Mouse (Mus musculus): ENCODE data around the gene Gm28047.
A peak's percentile ranks its signal among the peaks of the same experiment; 100 is the strongest.
"Not testable (repeated sequence)": the region's sequence is repeated elsewhere in the genome, so short reads cannot be mapped to it uniquely, and the experiment has no call there.

Gene Gm28047

DNA sequence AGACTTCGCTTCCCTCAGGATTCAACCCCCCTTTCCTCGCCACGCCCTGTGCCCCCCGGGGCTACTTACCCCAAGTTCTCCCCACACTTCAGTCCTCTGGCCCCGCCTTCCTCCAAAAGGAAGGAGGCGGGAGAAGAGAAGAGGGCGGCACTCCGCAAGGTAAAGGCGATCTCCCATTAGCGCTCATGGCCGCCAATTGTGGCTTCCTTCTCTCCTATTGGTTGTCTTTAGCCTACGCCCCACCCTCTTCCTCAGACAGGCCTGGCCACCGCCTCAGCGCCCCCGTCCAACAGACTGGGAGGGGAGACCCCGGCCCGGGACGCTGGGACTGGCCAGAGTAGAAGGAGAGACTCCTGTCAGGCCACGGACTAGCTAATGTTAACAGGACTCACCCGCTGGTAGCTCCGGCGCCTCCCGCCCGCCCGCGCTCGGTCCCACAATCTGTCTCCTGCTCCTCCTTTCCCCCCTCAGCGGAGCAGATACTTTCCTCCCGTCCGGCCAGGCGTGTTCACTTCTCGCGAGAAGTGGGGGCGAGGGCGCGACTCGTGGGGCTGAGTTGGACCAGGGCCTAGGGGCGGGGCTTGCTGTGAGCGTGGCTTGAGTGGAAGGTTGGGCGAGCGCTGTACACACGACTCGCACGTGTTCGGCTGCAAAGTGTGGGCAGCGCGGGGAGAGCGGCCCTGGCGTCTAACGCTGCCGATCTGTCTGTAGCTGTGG is at the start of gene Gm28047, which contains the start of gene Atf7:
Gene Gm28047 (minus strand): TSS at position 98 of the 717 bp plus-strand sequence.
Gene Atf7 (minus strand): TSS at position 495 of the 717 bp plus-strand sequence.
- peak; percentile 99 for DNase-seq

DNA sequence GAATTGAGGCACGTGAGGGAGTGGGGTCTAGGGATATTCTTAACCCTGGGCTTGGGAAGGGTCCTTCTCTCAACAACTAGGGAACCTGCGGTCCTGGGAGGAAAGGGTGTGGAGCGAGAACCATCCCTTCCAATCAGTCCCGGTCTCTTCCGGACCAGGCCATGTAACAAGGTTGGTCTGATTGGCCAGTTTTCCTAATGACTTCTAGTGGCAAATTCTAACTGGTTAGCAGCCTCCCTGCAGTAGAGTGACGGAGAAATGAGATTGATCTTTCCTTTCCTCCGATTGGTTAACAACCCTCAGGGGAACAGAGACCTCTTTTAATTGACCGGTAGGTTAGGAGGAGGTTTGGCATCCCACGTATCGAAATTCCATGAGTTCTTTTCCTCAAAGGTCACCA is 48.7 kb upstream of the Gm28047 start:
- peak; percentile 75 for DNase-seq

DNA sequence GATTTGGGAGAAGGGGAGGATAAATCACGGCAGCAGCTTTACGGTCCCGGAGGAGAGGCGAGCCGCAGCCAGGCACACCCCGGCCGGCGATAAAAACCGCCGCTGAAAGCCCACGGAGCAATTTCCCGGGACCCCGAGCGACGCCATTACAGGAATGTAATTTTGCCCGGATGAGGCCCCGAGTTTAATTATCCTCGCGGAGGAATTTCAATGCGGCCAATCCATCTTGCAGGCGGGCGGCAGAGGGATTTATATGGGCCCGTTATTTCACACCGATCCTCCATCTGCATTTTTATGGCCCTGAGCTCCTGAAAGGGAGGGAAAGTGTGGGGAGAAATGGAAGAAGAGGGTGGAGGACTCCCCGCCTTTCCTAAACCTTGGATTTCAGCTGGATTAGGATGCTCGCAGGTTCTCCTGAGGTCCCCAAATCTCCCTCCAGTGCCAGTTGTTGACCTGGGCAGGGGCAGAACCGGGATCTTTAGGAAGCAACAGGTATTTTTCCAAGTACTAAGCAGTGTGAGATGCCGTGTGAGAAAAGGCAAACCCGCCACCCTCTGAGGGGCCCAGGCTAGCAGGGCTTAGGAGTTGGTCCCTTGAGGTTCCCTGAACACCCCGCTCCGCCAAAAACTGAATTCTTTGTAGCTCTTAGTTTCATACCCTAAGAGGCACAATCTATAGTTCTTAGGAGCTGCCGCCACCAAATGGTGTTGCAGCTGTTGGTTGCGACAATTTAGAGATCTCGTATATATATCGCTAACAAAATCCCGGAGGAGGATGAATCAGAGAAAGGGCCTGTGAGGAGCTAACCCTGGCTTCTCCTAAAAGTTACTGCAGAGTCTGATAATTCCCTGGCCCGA is 47.6 kb upstream of the Gm28047 start, which contains the start of gene Atp5g2:
Gene Atp5g2 (minus strand): TSS at position 138 of the 857 bp plus-strand sequence.
- DNase-seq: peak; percentile 51

DNA sequence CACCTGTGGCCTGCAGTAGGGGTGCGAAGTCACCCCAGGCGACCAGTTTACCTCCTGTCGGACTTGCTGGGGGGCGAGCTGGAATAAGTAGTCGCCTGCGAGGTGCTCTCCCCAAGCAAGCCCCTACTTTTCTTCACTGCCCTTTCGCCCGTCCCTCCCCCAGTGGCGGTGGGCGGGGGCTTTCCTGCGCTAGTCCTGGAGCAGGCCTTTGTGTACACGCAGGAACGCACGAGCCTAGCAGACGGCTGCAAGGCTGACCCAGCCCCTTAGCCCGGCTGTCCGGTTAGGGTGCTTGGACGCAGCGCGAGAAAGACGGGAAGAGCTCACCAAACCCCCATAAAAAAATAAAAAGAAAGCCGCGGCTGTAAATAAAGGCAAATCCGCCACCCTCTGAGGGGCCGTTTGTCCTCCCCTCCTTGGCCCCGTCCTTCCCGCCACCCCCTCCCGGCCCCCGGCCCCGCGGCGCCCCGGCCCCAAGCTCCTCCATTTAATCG is 46.9 kb upstream of the Gm28047 start:
- DNase-seq: peak; percentile 87

DNA sequence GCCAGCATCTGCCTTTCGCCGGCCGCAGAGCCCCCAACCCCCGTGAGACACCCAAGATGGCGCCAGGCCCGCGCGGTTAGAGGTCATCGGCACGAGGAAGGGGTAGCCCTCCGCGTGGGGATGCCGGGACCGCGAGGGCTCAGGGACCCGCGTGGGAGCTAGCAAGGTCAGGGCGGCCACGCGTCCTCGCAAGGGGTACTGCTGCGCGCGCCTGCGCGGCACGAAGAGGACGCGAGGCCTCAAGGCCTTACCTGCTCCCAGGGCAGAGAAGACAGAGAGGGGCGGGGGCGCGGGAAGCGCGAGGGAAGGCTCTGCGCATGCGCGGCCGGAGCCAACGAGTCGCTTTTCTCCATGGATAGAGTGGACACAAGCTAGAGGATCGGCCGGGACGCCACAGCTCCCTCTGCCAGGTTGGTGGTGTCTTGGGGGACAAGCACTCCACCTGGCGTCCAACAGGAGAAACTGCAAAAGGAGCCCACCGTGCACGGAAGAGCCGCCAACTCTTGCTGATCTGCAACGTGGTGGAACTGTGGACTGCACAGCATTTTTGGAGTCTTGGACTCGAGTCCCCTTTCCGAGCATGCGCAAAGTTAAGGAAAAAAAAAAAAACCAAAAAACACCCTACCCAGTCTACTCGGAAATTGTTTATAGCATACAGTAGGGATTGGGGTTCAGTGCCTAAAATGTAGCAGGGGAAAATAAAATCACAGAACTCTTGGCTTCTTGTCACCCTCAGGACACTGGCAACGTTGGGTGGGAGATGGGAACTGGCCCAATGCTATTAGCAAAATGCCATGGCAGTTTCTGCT is 46.1 kb upstream of the Gm28047 start:
- DNase-seq: peak; percentile 98

DNA sequence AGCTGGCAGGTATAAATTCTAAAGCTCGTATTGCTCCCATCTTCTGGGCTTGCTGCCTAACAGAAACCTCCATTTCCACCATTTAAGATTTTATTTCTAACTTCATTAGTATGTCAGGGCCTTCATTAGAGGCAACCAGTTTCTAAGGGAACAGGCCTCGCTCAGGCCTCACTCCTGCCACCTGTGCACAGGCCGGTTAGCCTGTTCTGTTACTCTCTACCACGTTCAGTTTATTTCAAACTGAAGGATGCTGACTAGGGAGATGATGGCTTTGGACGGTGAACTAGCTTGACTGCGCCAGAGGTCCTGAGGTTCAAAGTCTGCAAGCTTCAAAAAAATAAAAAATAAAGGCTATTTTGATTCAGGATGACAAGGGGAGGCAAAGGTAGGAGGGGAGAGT is 45.4 kb upstream of the Gm28047 start:
- peak; percentile 71 for DNase-seq

DNA sequence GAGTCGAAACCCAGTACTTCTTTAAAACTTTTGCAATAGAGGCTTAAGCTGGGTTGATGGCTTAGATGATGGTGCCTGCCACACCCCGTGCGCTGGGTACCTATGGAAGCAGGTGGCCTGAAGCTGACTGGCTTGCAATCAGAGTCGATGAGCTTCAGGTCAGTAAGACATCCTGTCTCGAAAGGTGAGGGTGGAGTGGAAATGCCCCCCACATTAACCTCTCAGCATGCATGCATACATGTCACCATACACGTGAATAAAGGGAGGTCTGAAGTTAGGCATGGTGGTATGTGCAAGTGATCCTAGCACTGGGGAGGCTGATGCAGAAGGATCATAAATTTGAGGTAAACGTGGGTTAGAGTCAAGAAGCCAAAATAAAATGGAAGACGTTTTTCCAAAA is 44.7 kb upstream of the Gm28047 start:
- DNase-seq: no peak

DNA sequence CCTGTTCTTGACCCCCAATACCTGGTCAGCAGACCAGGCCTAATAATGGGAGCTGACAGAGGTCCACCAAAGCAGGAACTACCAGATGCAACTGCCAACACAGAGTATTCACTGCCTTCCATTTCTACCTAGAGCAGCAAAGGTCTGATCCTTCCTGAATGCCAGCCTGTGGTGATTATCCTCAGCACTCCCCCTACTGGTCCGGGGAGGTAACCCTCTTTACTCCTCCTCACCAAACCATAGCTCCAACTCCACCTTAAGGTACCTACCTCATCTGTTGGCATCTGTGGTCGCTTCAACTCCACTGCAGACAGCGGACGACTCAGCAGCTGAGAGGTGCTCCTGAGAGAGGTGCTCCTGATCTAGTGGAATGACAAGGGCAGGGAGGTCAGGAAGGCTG is 40.6 kb upstream of the Gm28047 start:
- peak; percentile 69 for DNase-seq

DNA sequence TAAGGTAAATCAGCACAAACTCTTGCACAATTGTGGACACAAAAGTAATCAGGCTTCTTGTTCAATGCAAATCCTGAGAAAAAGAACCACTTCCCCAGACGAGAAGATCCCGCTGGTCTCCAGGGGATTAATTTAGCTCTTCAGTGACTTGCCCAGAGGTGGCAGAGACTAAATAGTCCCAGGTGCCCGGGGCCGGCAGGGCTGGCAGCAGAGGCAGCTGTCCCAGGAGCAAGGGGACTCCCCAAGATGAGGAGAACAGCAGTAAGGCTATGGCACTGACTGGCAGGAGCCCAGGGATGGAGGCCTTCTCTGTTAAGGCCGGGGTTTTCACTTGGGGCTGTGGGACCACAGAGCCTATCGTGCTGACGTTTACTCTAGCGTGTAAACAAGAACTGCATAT is 39.0 kb upstream of the Gm28047 start:
- DNase-seq: no peak

DNA sequence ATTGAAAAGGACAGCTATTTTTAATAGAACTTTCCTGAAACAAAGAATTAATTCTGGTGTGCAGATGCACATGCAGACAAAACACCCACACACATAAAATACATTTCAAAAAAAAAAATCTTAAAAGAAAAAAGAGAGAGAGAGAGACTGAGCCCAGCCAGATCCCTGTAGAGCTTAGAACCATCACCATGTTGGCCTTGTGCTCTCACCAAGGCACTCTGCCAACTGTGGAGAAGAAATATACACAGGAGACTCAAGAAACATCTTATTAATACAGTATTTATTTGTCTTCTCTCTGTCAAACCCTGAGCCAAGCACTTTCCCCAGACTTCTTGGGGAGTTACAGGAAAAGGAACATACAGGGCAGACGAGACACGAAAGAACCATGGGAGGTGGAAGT is 37.7 kb upstream of the Gm28047 start:
- DNase-seq: not testable (repeated sequence)

DNA sequence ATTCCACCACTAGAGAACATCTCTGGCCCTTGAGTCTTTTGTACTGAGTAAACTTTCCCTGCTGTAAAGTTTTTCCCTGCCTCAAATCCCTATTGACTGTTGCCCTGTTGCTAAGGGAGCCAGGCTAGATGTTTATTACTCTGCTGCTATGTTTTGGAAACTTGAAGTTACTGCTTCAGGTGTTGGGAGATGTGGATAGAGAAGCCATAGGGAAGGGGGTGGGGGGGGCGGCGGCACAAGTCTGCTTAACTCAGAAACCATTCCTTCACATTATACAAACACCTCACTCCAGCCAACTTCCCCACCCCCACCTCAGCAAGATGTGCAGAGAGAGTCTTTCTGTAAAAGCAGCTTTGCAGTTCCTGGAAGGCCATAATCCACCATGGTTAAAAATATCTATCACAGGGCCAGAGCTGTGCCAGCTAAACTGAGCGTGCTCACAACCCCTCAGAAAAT is 33.1 kb upstream of the Gm28047 start:
- DNase-seq: no peak

DNA sequence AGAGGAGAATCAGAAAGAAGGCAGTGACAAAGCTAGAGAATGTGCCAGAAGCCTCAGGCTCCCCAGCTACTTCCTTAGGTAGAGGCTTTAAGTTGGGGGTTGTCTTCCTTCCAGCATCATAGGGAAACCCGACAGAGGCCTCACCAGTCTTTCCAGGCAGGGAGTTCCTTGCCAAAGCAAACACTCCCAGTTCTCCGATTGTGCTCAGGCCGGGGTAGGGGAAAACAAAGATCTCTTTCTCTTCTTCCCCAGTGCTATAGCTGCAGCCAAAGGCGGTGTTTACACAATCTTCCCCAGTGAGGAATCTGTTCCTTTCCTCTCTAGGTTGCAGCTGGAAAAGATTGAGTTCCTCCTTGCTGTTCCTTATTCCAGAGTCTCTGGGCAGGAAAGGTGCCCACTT is 31.8 kb upstream of the Gm28047 start:
- no peak for DNase-seq

DNA sequence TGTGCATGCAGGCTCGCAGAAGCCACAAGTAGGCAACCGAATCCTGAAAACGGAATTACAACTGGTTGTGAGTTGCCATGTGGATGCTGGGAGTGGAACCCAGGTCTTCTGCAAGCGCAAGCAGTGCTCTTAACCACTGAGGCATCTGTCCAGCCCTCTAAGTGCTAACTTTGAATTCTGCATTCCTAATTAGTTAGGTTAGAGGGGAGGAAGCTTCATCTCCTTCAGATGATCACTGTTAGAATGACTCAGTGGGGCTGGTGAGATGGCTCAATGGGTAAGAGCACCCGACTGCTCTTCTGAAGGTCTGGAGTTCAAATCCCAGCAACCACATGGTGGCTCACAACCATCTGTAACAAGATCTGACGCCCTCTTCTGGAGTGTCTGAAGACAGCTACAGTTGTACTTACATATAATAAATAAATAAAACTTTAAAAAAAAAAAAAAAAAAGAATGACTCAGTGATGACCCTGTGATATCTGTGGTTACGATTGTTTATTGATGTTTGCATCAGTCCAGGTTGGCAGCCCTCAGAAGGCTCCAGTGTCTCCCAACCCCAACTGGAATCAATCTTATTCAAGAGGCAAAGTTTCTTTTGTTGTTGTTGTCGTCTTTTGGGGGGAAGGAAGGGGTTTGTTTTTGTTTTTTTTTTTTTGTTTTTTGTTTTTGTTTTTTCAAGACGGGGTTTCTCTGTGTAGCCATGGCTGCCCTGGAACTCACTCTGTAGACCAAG is 27.2 kb upstream of the Gm28047 start:
- not testable (repeated sequence) for DNase-seq

DNA sequence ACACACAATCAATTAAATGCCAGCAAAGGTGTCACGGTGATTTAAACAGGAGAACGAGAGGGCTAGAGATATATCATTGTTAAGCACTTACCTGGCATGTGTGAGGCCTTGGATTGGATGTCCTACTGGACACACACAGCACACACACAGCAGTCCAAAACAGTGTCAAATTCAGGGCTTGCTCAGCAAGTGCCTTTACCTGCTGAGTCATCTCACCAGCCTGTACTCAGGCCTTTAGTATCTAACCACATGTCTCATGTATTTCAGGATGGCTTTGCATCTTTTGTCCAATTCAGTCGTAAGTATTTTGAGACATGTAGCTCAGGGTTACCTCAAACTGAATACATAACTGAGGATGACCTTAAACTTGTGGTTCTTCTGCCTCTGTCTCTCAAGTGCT is 26.2 kb upstream of the Gm28047 start:
- DNase-seq: no peak

DNA sequence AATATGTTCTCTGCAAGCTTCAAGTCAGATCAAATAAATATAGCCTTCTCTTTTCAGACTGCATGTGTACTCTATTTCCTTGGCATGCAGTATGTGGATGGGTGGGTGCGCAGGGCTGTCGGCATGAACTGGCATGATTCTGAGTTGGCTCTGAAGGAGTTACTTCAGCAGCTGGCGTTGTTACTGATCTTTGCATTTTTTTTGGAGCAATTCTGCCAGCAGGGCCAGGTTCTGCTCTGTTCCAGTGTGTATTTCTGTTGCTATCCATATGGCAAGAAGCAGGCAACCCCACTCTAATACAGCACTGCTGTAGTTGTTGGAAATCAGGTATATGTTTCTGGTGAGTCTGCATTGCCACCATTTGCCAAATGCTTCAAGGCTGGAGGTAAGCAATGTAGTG is 10.9 kb upstream of the Gm28047 start:
- no peak for DNase-seq

DNA sequence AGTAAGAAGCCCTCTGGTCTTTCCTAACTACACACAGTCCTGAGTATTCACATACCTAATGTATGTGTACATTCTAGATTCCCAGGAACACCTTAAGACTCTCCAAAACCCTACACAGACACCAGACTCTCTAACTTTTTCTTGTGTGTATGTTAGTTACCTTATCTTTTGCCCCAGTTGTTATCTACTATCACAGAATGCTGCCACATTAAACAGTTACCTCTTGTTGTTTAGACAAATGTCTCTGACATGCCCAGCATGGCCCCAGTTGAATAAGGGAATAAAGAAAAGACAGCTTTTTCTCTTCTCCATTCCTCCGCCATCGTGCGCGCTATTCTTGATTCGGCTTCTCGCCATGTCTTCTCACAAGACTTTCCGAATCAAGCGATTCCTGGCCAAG is 9.8 kb upstream of the Gm28047 start:
- DNase-seq: no peak

DNA sequence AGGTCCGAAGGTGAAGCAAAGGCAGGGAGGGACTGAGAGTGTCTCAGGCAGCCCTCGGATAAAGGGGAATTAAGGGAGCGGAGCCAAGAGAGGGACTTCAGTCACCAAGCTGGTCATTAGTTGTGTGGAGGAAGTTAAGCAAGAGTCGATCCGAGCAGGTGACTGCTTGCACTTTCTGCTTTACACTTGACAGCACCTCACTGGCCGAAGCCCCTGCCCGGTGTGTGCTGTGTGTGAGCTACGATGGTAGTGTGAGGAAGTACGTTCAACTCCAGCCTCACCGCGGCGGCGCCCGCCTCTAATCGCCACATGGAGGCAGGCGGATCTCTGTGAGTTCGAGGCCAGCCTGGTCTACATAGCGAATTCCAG is 804 bp upstream of the Gm28047 start:
- no peak for DNase-seq

DNA sequence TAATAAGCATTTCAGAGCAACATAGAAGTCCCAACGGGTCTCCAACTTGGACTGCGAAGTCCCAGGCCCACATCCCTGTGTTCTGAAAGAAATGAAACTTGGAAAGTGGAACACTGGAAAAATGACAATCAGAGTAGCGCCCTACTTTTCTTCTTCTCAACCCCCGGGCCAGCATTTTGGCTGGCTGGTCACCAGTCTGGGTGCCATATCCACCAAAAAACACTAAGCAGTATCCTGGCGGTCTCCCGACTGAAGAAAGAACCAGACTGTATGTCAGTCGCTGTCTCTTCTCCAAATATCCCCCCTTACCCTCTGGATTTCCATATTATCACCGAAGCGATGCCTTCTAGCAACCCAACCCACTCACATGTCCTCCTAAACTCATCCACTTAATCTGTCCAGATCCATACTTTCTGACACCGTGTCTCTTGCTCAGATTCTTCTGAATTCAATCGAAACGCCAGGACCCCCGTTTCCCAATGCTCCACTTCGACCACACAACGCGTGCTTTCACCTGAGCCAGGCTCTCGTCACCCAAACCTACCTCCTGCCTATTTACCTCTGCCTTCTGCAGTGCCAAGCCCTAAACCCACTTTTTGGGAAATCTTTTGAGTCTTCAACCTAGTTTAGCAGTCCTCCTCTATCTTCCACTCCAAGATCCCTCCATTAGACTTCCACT is 437 bp downstream of the Gm28047 start:
- no peak for DNase-seq

DNA sequence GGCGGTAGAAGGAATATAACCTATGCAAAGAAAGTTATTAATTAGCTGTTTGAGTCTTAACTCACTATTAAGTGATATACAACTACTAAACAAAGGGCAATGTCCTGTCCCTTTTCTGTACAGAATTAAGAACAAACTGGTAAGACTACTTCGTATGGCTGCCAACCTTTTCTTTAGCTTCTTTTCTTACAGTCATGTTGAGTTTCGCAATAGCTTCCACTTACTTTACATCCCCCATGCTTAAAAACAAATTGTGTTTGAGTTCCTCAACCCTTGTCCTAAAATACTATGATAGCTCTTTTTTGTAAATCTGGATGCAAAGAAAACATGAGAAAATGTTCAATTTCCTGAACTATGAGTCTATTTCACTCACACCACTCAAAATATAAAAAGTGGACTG is 1.7 kb downstream of the Gm28047 start:
- DNase-seq: no peak

DNA sequence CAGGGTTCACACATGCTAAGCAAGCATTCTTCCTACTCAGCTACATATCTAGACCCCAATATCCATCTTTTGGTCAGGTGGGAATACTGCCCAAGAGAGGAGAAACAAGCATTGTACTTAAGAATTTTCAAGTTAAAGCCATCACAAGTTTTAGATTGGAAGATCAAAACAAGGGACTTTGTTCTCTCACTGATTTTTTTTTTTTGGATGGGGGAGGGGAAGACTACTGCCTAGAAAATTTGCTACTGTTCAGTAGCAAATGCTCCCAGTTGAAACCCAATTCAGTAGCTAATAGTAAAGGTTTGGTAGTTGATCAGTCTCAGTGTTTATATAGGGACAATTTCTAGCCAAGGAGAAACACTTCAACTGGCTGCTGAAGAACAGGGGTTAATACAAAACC is 2.3 kb downstream of the Gm28047 start:
- no peak for DNase-seq

DNA sequence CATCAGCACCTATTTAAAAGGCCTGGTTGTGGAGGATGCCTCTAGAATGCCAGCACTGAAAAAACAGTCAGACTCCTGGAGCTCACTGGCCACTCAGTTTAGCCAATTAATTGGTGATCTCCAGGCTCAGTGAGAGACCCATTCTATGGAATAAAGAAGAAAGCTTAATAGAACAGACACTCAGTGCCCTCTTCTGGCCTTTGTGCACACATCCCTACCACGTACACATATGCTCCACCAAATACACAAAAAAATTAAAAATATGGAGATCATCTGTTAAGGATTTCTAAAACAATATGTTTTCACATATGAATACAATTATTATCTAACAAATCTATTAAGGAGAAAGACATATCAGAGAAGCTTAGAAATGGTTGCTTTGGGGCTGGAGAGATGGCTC is 4.1 kb downstream of the Gm28047 start:
- no peak for DNase-seq

DNA sequence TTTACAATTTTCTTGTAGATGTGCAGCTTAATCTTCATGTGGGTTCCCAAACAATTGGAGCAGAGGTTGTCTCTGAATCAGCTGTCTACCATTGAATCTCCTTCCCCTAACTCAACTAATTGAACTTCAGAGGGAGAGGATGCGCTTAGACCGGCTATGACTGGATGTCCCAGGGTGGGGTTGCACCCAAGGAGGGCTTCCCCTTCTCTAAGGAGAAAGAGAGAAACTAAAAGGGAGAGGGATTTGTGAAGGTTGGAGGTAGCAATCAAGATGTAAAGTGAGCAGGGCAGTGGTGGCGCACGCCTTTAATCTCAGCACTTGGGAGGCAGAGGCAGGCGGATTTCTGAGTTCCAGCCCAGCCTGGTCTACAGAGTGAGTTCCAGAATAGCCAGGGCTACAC is 5.4 kb downstream of the Gm28047 start:
- DNase-seq: no peak
